8 mouse cellular contexts compared by ENCODE assay signal in the genomic region with DNA sequence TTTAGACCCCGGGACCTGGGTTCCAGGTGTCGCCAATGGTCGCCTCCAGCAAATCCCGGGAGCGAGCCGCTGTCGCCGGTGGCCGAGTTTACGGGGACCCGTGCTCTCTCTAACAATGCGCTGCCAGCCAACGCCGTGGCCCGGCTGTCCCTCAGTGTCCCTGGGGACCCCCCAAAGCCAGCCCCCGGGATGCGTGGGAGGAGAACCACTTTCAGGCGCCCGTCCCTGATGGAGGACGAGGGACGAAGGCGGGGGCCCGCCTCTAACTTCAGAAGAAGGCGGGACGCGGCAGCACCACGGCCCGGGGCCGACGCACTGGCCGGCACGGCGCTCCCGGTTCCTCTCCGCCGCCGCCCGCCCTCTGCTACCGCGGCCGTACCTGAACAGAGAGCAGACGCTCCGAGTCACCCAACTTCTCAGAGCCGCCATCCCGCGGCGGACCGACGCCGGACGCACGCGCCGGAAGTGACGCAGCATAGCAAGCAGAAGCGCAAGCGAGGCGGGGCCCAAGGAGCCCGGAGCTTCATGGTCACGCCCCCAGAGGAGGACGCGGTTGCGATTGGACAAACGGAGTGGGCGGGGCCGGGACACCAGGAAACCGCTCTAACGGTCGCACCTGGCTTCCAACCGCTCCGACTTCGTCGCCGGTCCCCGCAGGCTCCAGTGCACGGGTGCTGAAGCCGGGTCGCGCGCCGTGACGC. TPM values are rescaled to one million over a fixed set of nuclear protein-coding genes. Genes with fewer than 3 reads are reported as not detected.
DNase-seq lines count a peak whose midpoint lies in the region; ATAC-seq and TF ChIP-seq lines count a peak whose summit lies in the region.

Diablo (minus strand) TSS at position 485 of the 701 bp plus-strand sequence.

- H3K4me3 ChIP-seq in gastrocnemius, adult 2 months = peak within 1 kb of the TSS; percentile 91
- H3K4me3 ChIP-seq in hindbrain, postnatal 0 days (ENCODE audit: low read length) = peak within 1 kb of the TSS; percentile 65
- H3K4me3 ChIP-seq in left cerebral cortex, adult 2 months = peak within 1 kb of the TSS; percentile 89

- H3K9me3 ChIP-seq in hindbrain, postnatal 0 days (ENCODE audit: low read length) = no peaks in the 10 kb centered on the region

- peak within 1 kb of the TSS; percentile 56 for H3K9ac ChIP-seq in hindbrain, postnatal 0 days (replicated peaks; ENCODE audit: low read length)

- ATAC-seq in common myeloid progenitor, adult 5-6 weeks (replicated peaks; ENCODE audit: low read depth, poor library complexity, severe bottlenecking) = peak; percentile 94
- peak; percentile 98 for ATAC-seq in hindbrain, postnatal 0 days
- peak; percentile 99 for ATAC-seq in megakaryocyte, adult 5-6 weeks (ENCODE audit: poor library complexity, severe bottlenecking)

- H3K27ac ChIP-seq in gastrocnemius, adult 2 months = peak within 1 kb of the TSS; percentile 94
- peak within 1 kb of the TSS; percentile 74; the same call in 1 of the 2 replicates for H3K27ac ChIP-seq in hindbrain, postnatal 0 days
- peak within 1 kb of the TSS; percentile 71 for H3K27ac ChIP-seq in left cerebral cortex, adult 2 months

- peak; percentile 100 for DNase-seq in ZHBTc4 (ENCODE audit: low read depth, low spot score)
- DNase-seq in gastrocnemius, adult 2 months = peak; percentile 99
- peak; percentile 99 for DNase-seq in hindbrain, postnatal 0 days (ENCODE audit: low spot score)
- peak; percentile 97 to 98 for DNase-seq in left cerebral cortex, adult 2 months (ENCODE audit: extremely low spot score in 1 of 2, low spot score in 2 of 2)
- DNase-seq in right cerebral cortex, adult 2 months (ENCODE audit: low spot score in 2 of 2) = peak; percentile 98 to 99
- peak; percentile 99 for DNase-seq in urinary bladder, postnatal 14 days (ENCODE audit: low spot score)

- H3K4me2 ChIP-seq in hindbrain, postnatal 0 days (ENCODE audit: low read depth, low read length) = peak within 1 kb of the TSS; percentile 92

- H3K36me3 ChIP-seq in hindbrain, postnatal 0 days (ENCODE audit: insufficient read depth, low read length) = peaks cover 3% of the 10 kb centered on the region; the same call in 1 of the 2 replicates

- peaks cover 9% of the 10 kb centered on the region for H3K4me1 ChIP-seq in hindbrain, postnatal 0 days (ENCODE audit: insufficient read depth, low read length)

- under 1% methylated on average over 82 of the region's 82 CpGs for WGBS in hindbrain, postnatal 0 days

- intact Hi-C loops in gastrocnemius, adult 2 months (cut with DNase I) = loop anchor here (1.0 kb wide), 1 partner anchor 80 kb away; no protein-coding TSS in a partner anchor
- intact Hi-C loops in left cerebral cortex, adult 2 months (cut with DNase I) = no loop called here

- no peaks in the 10 kb centered on the region for H3K27me3 ChIP-seq in hindbrain, postnatal 0 days (ENCODE audit: insufficient read depth, low read length)

- TF ChIP-seq CTCF in gastrocnemius, adult 2 months (IDR thresholded peaks at IDR 0.05) = no peak
- TF ChIP-seq CTCF in hindbrain, postnatal 0 days (IDR thresholded peaks at IDR 0.05; ENCODE audit: low read depth) = no peak
- no peak for TF ChIP-seq CTCF in left cerebral cortex, adult 2 months (IDR thresholded peaks at IDR 0.05)

RNA-seq across cellular contexts. Expression of gene Diablo, which starts in this region (rescaled TPM):
- 38.3 and 60.5 TPM in 2 replicates for total RNA-seq in common myeloid progenitor, adult 5-6 weeks (2017)
- total RNA-seq in gastrocnemius, adult 2 months (2021) = 10 to 100 TPM; 37.7 to 47.7 TPM
- 61.3 and 76.7 TPM in 2 replicates for total RNA-seq in hindbrain, postnatal 0 days (2014; rRNA removed)
- polyA plus RNA-seq in hindbrain, postnatal 0 days (2015; fragmentation: Nextera tagmentation; extraction: Ambion mirVana) = 89.4 and 99.6 TPM in 2 replicates
- 10 to 100 TPM; 27.9 to 29.0 TPM for total RNA-seq in left cerebral cortex, adult 2 months (2021)
- 18.1 and 19.6 TPM in 2 replicates for total RNA-seq in megakaryocyte, adult 5-6 weeks (2015)
- 28.3 and 31.8 TPM in 2 replicates for total RNA-seq in megakaryocyte, adult 5-6 weeks (2017)

Comparison
In these comparisons a context has a peak if more than half of its experiments do, and no peak if none do; other contexts are left out.
1. Peak in every context shown above with its lines: DNase-seq, ATAC-seq, H3K4me3 ChIP-seq and H3K27ac ChIP-seq.